Mouse (Mus musculus) kidney, adult 8-10 months (tissue): Measurements from ENCODE around the gene Slc25a38.

Experiments used
- DNase-seq, 2 experiments: peaks; one replicate each; pipeline ENCODE4 v3.0.0; 2022

Gene Slc25a38

DNA sequence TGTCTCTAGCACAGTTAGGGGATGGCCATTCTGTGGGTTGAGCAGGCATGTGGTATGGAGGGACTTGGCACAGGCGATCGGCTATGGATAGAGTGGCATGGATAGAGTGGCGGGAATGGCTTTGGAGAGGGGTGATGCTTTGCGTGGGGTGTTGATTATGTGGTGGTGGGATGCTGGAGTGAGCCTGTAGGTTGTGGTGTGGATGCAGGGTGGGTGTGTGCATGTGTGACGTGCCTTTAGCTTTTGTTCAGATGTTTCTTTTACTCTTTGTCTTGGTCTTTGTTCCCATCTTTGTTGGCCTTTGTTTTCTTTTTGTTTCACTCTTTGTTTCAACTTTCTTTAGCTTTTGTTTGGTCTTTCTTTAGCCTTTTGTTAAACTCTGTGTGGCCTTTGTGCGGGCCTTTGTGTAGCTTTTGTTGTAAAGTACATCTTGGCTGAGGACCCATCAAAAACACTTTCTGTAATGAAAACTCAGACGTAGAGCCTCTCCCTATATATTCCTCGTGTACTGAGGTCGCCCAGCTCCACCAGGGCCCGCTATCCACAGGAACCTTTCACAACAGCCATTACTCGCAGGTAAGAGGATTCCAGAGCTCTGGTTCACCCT is 39.2 kb downstream of the Slc25a38 start, which contains the start of gene Mobp:
Mobp (plus strand) TSS at position 486 of the 607 bp plus-strand sequence.
- no peak for DNase-seq

DNA sequence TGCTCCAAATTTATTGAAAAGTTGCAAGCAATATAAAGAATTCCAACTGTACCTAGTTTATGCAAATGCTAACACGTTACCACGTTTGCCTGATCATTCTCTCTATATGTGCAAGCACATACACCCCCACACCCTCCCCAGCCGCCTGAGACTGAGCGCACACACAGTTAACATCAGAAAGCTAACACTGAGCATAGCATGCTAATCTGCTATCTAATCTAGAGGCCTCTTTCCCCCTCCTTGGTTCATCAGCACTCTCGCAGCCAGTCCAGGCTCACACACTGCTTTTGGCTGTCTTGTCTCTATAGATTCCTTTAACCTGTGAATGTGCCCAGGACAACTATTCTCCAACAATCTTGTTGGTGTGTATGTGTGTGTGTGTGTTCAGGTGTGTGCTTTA is 41.0 kb downstream of the Slc25a38 start:
- DNase-seq = no peak

- DNase-seq = no peak
These were observed 41.8 kb downstream of the Slc25a38 start for GRCm38 (mm10) chr9:120151906-120152399.

DNA sequence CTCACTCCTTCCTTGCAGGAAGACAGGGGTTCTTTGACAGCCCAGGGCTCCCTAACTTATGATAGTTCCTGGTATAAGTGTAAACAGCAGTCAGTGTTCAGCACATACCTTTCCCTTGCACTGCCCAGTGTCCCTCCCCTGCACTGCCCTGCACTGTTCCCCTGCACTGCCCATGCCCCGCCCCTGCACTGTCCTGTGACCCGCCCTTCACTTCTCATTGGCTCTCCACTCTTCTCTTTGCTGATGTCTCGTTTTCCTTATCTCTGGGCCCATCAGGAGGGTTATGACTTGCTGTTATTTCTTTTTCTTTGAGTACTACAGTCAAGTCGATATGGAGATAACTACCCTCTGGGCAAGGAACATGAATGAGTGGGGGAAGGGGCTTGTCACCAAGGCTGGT is 47.9 kb downstream of the Slc25a38 start:
- DNase-seq = no peak

GRCm38 (mm10) chr9:120163862-120164261 is 53.7 kb downstream of the Slc25a38 start:
- no peak for DNase-seq

DNA sequence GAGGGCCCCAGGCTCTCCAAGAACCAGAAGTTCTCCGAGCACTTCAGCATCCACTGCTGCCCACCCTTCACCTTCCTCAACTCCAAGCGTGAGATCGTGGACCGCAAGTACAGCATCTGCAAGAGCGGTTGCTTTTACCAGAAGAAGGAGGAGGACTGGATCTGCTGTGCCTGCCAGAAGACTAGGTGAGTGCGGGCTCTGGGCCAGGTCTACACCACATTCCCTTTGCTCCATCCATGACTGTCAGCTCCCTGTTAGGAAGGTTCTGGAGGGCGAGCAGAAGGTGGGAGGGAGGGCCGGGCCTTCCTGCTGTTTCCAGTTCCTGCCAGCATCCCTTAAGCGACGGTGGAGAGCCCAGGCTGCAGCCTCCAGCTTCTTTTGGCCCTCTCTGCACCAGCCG is 57.7 kb downstream of the Slc25a38 start:
- no peak for DNase-seq

DNA sequence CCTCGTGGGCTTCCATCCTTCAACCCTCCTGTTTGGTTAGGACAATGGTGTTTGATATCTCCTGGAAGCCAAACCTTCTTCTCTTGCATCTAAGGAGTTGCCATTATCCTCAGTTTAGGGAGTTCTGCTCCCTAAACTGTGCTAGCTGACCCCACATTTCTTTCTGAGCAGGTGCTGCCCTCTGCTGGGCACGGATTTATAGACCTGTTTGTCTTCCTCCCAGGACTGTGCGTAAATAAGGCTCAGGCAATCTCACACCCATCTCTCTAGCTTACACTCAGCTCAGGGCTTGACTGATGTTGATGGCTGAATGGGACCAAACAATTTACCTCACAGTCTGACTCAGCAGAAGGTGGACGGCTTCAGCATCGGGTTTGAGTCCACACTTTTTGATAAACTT is 61.1 kb downstream of the Slc25a38 start:
- DNase-seq = peak; percentile 19 to 66
